Mouse (Mus musculus) heart, embryonic 14.5 days (tissue): ENCODE results near the gene Hist1h2aa. TPM values are rescaled to one million over a fixed set of nuclear protein-coding genes. Genes with fewer than 3 reads are reported as not detected.

Experiments used
- ATAC-seq: fragments of 200-750 bp; cut with Nextera tagmentation; 2 replicates; pipeline ENCODE4 v1.8.0; 2017; ENCODE audit warnings: low read depth, moderate TSS enrichment; ENCODE audit not compliant: insufficient number of reproducible peaks, insufficient read depth, low FRiP score
- H3K27ac ChIP-seq, 2 experiments: fragments of 200-500 bp in 1 of 2; fragments of 300-500 bp in 1 of 2; sonication (generic) in 1 of 2; replicated peaks in 1 of 2; 2 replicates each; pipeline ENCODE4 v1.5.1; 2012 to 2014; ENCODE audit warnings: low read depth in 2 of 2, low read length in 2 of 2, control low read depth in 1 of 2, mild to moderate bottlenecking in 1 of 2, mixed read lengths in 1 of 2; ENCODE audit not compliant: control insufficient read depth in 1 of 2, insufficient read depth in 1 of 2
- H3K27me3 ChIP-seq: fragments of 300-500 bp; sonication (generic); 2 replicates; pipeline ENCODE4 v1.6.1; 2014; ENCODE audit warnings: mild to moderate bottlenecking, low read length, control low read depth; ENCODE audit not compliant: control insufficient read depth, insufficient read depth
- H3K36me3 ChIP-seq: fragments of 300-500 bp; sonication (generic); 2 replicates; pipeline ENCODE4 v1.6.1; 2014; ENCODE audit warnings: mild to moderate bottlenecking, control low read depth, low read length, mixed read lengths; ENCODE audit not compliant: control insufficient read depth, insufficient read depth
- H3K4me1 ChIP-seq, 2 experiments: fragments of 200-500 bp in 1 of 2; fragments of 300-500 bp in 1 of 2; sonication (generic) in 1 of 2; 2 replicates each; pipeline ENCODE4 v1.6.1; 2012 to 2014; ENCODE audit warnings: low read length in 2 of 2, control low read depth in 1 of 2, mixed read lengths in 1 of 2; ENCODE audit not compliant: control insufficient read depth in 2 of 2, insufficient read depth in 2 of 2
- H3K4me2 ChIP-seq: fragments of 300-500 bp; sonication (generic); 2 replicates; pipeline ENCODE4 v1.6.1; 2014; ENCODE audit warnings: mild to moderate bottlenecking, low read length
- H3K4me3 ChIP-seq, 2 experiments: fragments of 200-500 bp in 1 of 2; fragments of 300-500 bp in 1 of 2; sonication (generic) in 1 of 2; 2 replicates each; pipeline ENCODE4 v1.5.1; 2012 to 2014; ENCODE audit warnings: low read length in 2 of 2, mild to moderate bottlenecking in 2 of 2, control low read depth in 1 of 2, low read depth in 1 of 2, moderate library complexity in 1 of 2; ENCODE audit not compliant: control insufficient read depth in 1 of 2, insufficient read depth in 1 of 2
- H3K9ac ChIP-seq: fragments of 300-500 bp; sonication (generic); 2 replicates; pipeline ENCODE4 v1.6.1; 2014; ENCODE audit warnings: mild to moderate bottlenecking, low read length
- H3K9me3 ChIP-seq: fragments of 300-500 bp; sonication (generic); 2 replicates; pipeline ENCODE4 v1.6.1; 2016; ENCODE audit warnings: low read length, control low read depth; ENCODE audit not compliant: control insufficient read depth
- WGBS: fragments of 180-500 bp; shearing (Covaris S2); extraction: QIAGEN DNeasy Blood & Tissue Kit; methylation state at CpG from one replicate; pipeline ENCODE4 v1.1.7; 2014; 5-methylcytosine and 5-hydroxymethylcytosine counted together
- polyA plus RNA-seq: library from polyadenylated mRNA; unstranded; fragments of >200 nt; fragmentation: Nextera tagmentation; extraction: Ambion mirVana; gene quantifications from 2 replicates; pipeline ENCODE4 v1.2.1, GENCODE M21; 2014

The Hist1h2aa gene
- polyA plus RNA-seq, 1 experiment from 2014 or later = not detected

- Histone ChIP-seq H3K27ac (no peak overlapping the region), H3K4me3 (no peak overlapping the region), H3K9ac (no peak overlapping the region), H3K4me1 (no peaks in the 10 kb centered on the region), H3K36me3 (no peaks in the 10 kb centered on the region), H3K27me3 (no peaks in the 10 kb centered on the region), H3K9me3 (no peaks in the 10 kb centered on the region), H3K4me2 (no peak overlapping the region)
- WGBS = 85% methylated on average over 5 of the region's 5 CpGs
- ATAC-seq = no peak
Measured at GRCm38 (mm10) chr13:23906906-23907305, 27.4 kb upstream of the Hist1h2aa start.

DNA sequence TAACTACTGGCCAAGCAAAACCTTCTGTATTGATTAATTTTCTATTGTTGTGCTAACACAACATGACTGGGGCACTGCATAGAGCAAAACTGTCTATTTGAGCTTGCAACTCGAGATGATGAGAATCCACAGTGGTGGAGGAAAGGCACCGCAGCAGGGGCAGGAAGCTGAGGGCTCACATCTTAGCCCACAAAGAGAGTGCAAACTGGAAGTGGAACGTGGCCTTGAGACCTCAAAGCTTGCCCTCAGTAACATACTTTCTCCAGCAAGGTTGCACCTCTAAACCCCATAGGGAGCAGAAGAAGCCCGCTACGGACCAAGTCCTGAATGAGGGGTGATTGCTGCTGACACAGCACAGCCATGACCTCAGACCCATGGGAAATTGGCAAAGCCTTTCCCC is 24.1 kb upstream of the Hist1h2aa start:
- Histone ChIP-seq H3K4me3 (no peak overlapping the region), H3K9ac (no peak overlapping the region), H3K4me2 (no peak overlapping the region), H3K36me3 (no peaks in the 10 kb centered on the region), H3K27ac (no peak overlapping the region), H3K9me3 (no peaks in the 10 kb centered on the region), H3K4me1 (peaks cover 5 to 14% of the 10 kb centered on the region in 2 experiments), H3K27me3 (no peaks in the 10 kb centered on the region)
- no peak for ATAC-seq
- 82% methylated on average over 5 of the region's 5 CpGs for WGBS

DNA sequence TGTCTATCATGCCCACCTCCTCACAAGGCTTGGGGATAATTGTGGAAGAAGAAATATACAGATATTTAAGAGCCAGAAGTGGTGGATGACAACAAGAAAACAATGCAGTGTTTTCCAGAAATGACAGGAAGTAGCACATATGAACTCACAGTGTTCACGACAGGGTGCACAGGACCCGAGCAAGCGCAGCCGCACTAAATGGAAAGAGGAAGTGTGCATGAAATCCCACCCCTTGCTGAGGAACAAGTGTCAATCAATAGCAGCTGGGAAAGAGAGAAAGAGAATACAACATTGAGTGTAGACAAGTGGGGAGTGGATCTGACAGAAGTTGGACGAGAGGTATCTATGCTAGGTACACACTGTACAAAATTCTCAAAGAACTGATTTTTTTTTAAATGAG is 22.9 kb upstream of the Hist1h2aa start:
- no peaks in the 10 kb centered on the region for H3K9me3 ChIP-seq
- no peak overlapping the region for H3K4me3 ChIP-seq
- H3K9ac ChIP-seq = no peak overlapping the region
- no peaks in the 10 kb centered on the region for H3K27me3 ChIP-seq
- no peak for ATAC-seq
- no peak overlapping the region for H3K4me2 ChIP-seq
- 81% methylated on average over 5 of the region's 5 CpGs for WGBS
- peaks cover 13 to 25% of the 10 kb centered on the region in 2 experiments for H3K4me1 ChIP-seq
- H3K27ac ChIP-seq = no peak overlapping the region
- H3K36me3 ChIP-seq = no peaks in the 10 kb centered on the region

- ATAC-seq = peak; percentile 82
- Histone ChIP-seq H3K27ac (peak overlapping the region; percentile 42 to 57), H3K36me3 (no peaks in the 10 kb centered on the region), H3K9me3 (no peaks in the 10 kb centered on the region), H3K4me2 (no peak overlapping the region), H3K4me1 (peaks cover 13 to 29% of the 10 kb centered on the region in 2 experiments), H3K27me3 (no peaks in the 10 kb centered on the region), H3K9ac (no peak overlapping the region), H3K4me3 (no peak overlapping the region)
- WGBS = 12% methylated on average over 6 of the region's 6 CpGs
Measured at GRCm38 (mm10) chr13:23913791-23914306, 20.4 kb upstream of the Hist1h2aa start.

- H3K27me3 ChIP-seq = no peaks in the 10 kb centered on the region
- H3K4me2 ChIP-seq = peak within 1 kb of the TSS; percentile 14; the same call in 1 of the 2 replicates
- H3K4me1 ChIP-seq = peaks cover 13 to 29% of the 10 kb centered on the region in 2 experiments
- WGBS = 51% methylated on average over 9 of the region's 9 CpGs
- no peaks in the 10 kb centered on the region for H3K9me3 ChIP-seq
- no peak within 1 kb of the TSS for H3K4me3 ChIP-seq
- ATAC-seq = no peak
- no peaks in the 10 kb centered on the region for H3K36me3 ChIP-seq
- peak within 1 kb of the TSS; percentile 46 to 57 for H3K27ac ChIP-seq
- H3K9ac ChIP-seq = no peak within 1 kb of the TSS
Measured at GRCm38 (mm10) chr13:23914376-23915167, 19.7 kb upstream of the Hist1h2aa start, which contains the start of gene Slc17a4. TSS of gene Slc17a4 (minus strand) at chr13:23915009.

- H3K9ac ChIP-seq = no peak overlapping the region
- peak; percentile 52 for ATAC-seq
- H3K4me3 ChIP-seq = no peak overlapping the region
- peak overlapping the region; percentile 14; the same call in 1 of the 2 replicates for H3K4me2 ChIP-seq
- no peaks in the 10 kb centered on the region for H3K9me3 ChIP-seq
- no peaks in the 10 kb centered on the region for H3K36me3 ChIP-seq
- peaks cover 13 to 29% of the 10 kb centered on the region in 2 experiments for H3K4me1 ChIP-seq
- peak overlapping the region; percentile 2 to 50; a peak in 3 of 4 replicates for H3K27ac ChIP-seq
- H3K27me3 ChIP-seq = no peaks in the 10 kb centered on the region
- WGBS = 39% methylated on average over 1 of the region's 1 CpGs
Measured at GRCm38 (mm10) chr13:23916132-23916531, 18.1 kb upstream of the Hist1h2aa start.

GRCm38 (mm10) chr13:23917674-23918073 is 16.6 kb upstream of the Hist1h2aa start:
- Histone ChIP-seq H3K36me3 (no peaks in the 10 kb centered on the region), H3K4me1 (peaks cover 13 to 29% of the 10 kb centered on the region in 2 experiments), H3K4me3 (no peak overlapping the region), H3K27ac (no peak overlapping the region), H3K9me3 (no peaks in the 10 kb centered on the region), H3K4me2 (no peak overlapping the region), H3K27me3 (no peaks in the 10 kb centered on the region), H3K9ac (no peak overlapping the region)
- ATAC-seq = no peak
- WGBS = 62% methylated on average over 4 of the region's 4 CpGs
